Mouse (Mus musculus) embryonic fibroblast, embryonic 13.5 days (primary cell): ENCODE results near the gene 1110051M20Rik.

Source experiments
- CTCF ChIP-seq: IDR thresholded peaks from 2 replicates; pipeline ENCODE4 v1.5.1; 2011; ENCODE audit warnings: mild to moderate bottlenecking, control low read depth, low read length, moderate library complexity, borderline replicate concordance; ENCODE audit not compliant: insufficient read depth
- POLR2A ChIP-seq: IDR thresholded peaks from 2 replicates; pipeline ENCODE4 v1.6.1; 2011; ENCODE audit warnings: low read depth, mild to moderate bottlenecking, control low read depth, low read length, moderate library complexity

GRCm38 (mm10) chr2:91258054-91258453 is 186.4 kb downstream of the 1110051M20Rik start:
- TF ChIP-seq CTCF: no peak
- no peak for TF ChIP-seq POLR2A
